Mouse (Mus musculus) NIH3T3 (cell line): Measurements from ENCODE around the gene Mre11a.
"Not testable (repeated sequence)": the region's sequence is repeated elsewhere in the genome, so short reads cannot be mapped to it uniquely, and the experiment has no call there.

Experiments
- DNase-seq: peaks from one replicate; pipeline ENCODE4 v3.0.0-alpha.2; 2012; ENCODE audit warnings: low read depth

The Mre11a gene

GRCm38 (mm10) chr9:14870802-14871201 is 86.3 kb downstream of the Mre11a start:
- no peak for DNase-seq

DNA sequence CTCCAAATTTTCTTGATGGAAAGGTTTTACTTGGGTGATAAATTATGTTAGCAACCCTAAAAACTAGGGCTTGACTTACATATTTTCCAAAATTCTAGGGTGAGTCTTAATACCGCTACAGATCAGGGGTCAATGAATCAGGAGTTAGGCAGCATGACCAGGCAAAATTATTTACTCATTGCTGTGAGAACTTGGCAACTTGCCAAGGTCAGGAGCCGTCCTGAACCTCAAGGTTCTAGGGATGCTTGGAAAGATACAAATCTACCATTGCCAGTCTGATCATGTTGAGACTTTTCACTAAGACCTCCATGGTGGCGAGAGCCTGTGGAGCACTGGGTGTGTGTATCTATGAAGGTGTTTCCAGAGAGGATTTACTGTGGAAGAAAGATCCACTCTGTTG is 87.1 kb downstream of the Mre11a start:
- DNase-seq = peak; percentile 11

GRCm38 (mm10) chr9:14872181-14872930 is 87.9 kb downstream of the Mre11a start:
- DNase-seq = no peak

DNA sequence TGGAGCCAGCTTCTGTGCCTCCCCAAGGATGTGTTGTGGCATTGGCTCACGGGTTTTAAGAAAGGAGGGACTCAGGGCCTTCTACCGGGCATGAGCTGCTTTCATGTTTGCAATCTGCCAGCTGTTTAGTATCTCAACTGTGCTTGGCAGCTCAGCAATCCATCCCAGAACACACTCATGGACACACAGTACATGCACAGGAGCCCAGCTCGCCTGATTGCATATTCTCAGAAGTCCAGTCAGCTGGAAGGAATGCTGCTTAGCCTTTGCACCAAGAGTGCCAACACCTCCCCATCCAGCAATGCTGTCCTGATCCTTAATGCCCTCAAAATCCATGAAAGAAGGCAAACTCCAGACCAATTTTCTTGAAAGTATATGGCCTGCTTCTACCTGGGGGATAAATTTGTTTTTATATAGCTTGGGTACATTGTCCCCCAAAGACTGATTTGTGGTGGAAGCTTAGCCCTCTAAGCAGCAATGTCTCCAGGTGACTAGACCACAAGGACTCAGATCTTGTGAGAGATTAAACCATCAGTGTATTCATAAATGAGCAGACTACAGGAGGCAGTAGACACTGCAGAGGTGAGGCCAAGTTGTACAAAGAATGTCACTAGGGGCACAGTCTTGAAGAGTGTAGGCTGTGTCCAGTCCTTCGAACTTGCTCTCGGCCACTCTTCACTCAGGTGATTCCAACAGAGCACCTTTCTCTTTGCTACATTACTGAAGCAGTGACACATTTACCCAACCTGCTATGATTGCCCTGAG is 91.5 kb downstream of the Mre11a start:
- peak; percentile 7 for DNase-seq

DNA sequence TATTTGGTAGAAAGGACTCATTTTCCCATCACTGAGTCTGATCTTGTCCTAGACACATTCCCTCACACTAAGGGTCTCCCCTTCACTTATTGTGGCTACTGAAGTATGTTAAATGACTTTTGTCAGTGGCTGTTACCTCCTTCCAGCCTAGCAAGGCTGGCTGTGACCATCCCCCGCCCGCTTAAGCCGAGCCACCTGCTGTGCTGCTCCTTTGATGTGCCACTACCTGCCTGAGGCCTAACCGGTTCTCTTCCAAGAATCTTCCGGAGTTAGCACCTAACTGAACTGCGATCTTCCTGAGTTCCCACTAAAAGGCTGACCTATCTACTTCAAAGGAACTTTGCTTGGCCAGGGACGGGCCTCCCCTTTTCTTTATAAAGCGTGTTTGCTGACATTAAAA is 92.1 kb downstream of the Mre11a start:
- not testable (repeated sequence) for DNase-seq

DNA sequence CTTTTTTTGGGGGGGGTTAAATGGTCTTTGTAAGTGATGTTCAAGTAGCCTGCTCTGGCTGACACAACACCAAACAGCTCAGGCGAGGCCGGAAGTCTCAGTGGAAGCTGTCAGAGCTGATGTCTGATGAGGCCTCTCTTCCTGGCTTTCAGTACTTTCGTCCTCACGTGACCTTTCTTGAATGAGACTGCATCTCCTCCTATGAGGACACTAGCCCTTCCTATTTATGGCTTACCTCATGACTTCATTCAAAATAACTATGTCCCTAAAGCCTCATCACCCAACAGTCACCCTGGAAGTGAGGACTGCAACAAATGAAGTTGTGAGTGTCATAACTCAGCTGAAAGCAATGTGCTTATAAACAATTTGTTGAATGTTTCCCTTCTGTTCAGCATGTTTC is 100.2 kb downstream of the Mre11a start:
- DNase-seq = no peak

DNA sequence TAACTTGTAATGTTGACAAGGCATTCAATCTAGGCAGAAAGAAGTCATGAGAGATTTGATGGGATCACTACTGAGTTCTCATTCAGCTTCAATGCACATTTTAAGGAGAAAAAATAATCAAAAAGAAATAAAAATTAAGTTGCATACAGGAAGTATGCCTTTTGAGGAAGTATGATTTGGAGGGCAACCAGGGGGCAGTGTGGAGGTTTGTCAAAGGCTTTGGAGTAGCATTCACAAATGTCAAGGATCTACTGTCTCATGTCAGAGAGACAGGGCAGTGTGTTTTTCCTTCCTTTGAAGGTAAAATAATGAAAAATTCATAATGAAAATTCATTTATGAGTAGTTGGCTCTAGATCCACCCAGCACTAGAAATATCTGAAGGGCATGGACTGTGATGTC is 100.7 kb downstream of the Mre11a start:
- no peak for DNase-seq

DNA sequence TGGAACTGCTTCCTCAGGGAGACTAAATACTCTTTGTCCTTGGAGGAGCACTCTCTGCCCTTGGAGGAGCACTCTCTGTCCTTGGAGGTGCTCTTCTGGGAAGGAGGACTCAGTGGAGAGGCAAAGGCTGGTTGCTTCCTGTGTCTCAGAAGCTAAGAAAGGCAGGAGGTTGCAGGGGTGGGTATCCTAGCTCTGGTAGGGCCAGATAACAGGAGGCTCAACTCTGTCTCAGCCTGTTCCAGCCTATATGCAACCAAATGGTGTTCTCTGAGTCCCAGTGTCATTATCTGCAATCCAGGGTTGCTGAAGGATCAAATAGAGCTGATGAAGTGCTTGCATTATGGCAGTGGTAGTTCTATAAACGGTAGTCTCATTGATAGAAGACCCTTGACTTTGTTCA is 101.5 kb downstream of the Mre11a start:
- no peak for DNase-seq
